Mouse (Mus musculus): ENCODE measurements around the gene Nt5c3.

DNA sequence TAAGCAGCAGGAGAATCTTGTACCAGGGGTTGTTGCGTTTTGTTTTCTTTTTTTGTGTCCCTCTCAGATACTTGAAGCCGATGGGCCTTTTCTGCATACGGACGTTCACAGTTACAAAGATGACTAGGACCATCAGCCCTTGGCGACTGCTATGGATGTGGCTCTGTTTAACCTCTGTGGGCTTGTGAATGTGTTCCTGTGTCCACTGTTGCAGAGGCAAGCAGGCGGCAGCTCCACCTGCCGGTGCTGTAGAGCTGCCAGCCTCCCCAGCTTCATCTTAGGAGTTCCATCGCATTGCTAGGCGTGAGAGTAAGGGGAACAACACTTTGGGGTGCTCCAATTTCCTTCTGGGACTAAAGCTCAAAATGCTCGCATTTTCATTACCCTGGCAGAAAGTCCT is 88.2 kb downstream of the Nt5c3 start:
- TF ChIP-seq POLR2A (IDR thresholded peaks at IDR 0.05; ENCODE audit: control insufficient read depth, low read depth, low read length) = no peak
- TF ChIP-seq CTCF (IDR thresholded peaks at IDR 0.05; ENCODE audit: control insufficient read depth, insufficient read depth, insufficient replicate concordance, low read depth, low read length) = no peak
